ENCODE assay signal across 19 mouse cellular contexts in the genomic region with DNA sequence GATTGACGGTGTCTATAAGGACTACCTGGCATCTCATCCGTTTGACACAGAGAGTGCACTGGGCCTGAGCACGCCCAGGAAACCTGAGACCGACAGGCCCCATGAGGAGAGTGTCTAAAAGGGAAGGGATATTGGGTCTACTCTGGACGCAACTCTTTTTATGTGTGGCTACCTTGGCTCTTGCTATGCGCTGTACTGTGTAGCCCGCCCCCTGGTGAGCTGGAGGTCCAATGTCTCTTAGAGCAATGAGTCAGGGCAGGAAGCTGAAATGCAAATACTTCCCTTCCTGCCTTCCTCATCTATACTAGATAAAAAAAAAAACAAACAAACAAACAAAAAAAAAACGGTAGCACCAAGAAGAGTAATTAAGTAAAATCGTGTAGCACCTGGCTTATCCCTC.
"Had no signal": no experiment of that assay in that cellular context is flagged by ENCODE, and none has a peak within 500 bp of the region (broad histone marks: within the 10 kb centered on the region; RNA-seq: fewer than 3 reads in every experiment).

No protein-coding gene starts in this region.

- H3K27ac ChIP-seq: layer of hippocampus, adult 2 months; left cerebral cortex, adult 2 months; liver, embryonic 13.5 days; macrophage; midbrain, embryonic 10.5 days; midbrain, embryonic 15.5 days; neural tube, embryonic 12.5 days; neural tube, embryonic 15.5 days; stomach, embryonic 15.5 days had no signal

- ATAC-seq: intestine, postnatal 0 days; lung, postnatal 0 days had no signal

- DNase-seq: kidney, postnatal 10 days; layer of hippocampus, adult 9-11 months; liver, embryonic 13.5 days; lung, embryonic 14.5 days; right cerebral cortex, adult 18-20 months; right cerebral cortex, postnatal 14 days; right cerebral cortex, postnatal 4 days; thymus, adult 18-20 months; thymus, postnatal 4 days had no signal

- H3K4me2 ChIP-seq: liver, embryonic 13.5 days; lung, embryonic 14.5 days; midbrain, embryonic 15.5 days; neural tube, embryonic 12.5 days; neural tube, embryonic 15.5 days; stomach, embryonic 15.5 days had no signal

- H3K9me3 ChIP-seq: liver, embryonic 13.5 days; midbrain, embryonic 10.5 days; midbrain, embryonic 15.5 days; neural tube, embryonic 12.5 days; neural tube, embryonic 15.5 days; stomach, embryonic 15.5 days had no signal

- H3K9ac ChIP-seq: liver, embryonic 13.5 days; lung, embryonic 14.5 days; midbrain, embryonic 15.5 days; neural tube, embryonic 12.5 days; neural tube, embryonic 15.5 days; stomach, embryonic 15.5 days had no signal

- H3K4me3 ChIP-seq: layer of hippocampus, adult 2 months; left cerebral cortex, adult 2 months; liver, embryonic 13.5 days; midbrain, embryonic 10.5 days; midbrain, embryonic 15.5 days; neural tube, embryonic 12.5 days; neural tube, embryonic 15.5 days; stomach, embryonic 15.5 days had no signal

- H3K27me3 ChIP-seq: liver, embryonic 13.5 days; midbrain, embryonic 15.5 days; neural tube, embryonic 12.5 days; neural tube, embryonic 15.5 days; stomach, embryonic 15.5 days had no signal

- H3K4me1 ChIP-seq: liver, embryonic 13.5 days; midbrain, embryonic 15.5 days; neural tube, embryonic 12.5 days; neural tube, embryonic 15.5 days; stomach, embryonic 15.5 days had no signal

- H3K36me3 ChIP-seq: liver, embryonic 13.5 days; midbrain, embryonic 10.5 days; midbrain, embryonic 15.5 days; neural tube, embryonic 12.5 days; neural tube, embryonic 15.5 days; stomach, embryonic 15.5 days had no signal
